Mouse (Mus musculus): ENCODE measurements around the gene Klhdc7a.

DNA sequence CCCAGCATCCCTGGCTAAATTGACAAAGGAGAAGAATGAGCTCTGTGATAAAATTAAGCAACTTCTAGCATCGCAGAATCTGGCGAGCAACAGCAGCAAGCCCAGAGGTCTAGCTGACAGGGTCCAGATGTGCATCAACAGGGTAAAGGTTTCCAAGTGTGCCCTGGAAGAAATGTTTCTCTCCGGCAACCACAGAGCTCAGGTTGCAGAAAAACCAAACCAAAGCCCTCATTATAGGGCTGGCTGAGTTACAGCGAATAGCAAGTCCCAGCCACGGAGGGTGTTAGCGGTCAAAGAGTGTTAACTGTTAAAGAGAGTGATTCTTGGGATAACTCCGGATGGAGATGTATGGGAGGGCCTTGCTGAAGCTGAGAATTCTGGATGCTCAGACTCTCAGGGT is 48.1 kb upstream of the Klhdc7a start:
- no peak for TF ChIP-seq POLR2A (IDR thresholded peaks at IDR 0.05; ENCODE audit: insufficient read depth, low read depth, low read length)
- TF ChIP-seq CTCF (IDR thresholded peaks at IDR 0.05), result no peak
- no peak for TF ChIP-seq EP300 (IDR thresholded peaks at IDR 0.05; ENCODE audit: insufficient read depth, low read depth, low read length)
